Mouse (Mus musculus): ENCODE results near the gene Atf7.

The Atf7 gene

DNA sequence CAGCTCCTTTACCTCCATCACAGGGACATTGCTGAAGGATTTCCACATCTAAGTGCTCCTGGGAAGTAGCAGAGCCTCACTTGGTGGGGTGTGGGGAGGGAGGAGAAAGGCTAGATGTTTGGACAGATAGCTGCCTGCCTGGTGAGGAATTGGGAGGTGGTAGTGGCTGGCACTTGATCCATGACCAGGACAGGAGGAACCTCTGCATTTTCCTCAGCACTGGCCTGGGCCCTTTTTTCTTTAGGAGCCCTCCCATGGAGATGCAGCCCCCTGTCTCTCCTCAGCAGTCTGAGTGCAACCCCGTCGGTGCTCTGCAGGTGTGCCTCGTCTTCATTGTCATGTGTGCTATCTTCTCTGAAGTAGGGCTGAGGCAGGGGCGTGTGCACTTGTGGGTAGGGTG, 103.8 kb downstream of the Atf7 start:
- in situ Hi-C loops (cut with MboI; ENCODE audit: low pct_unique_long_range_greater_than_20kb in 1 of 2, low sequenced_read_pairs in 2 of 2, unreplicated experiment in 1 of 2): no loop called here

DNA sequence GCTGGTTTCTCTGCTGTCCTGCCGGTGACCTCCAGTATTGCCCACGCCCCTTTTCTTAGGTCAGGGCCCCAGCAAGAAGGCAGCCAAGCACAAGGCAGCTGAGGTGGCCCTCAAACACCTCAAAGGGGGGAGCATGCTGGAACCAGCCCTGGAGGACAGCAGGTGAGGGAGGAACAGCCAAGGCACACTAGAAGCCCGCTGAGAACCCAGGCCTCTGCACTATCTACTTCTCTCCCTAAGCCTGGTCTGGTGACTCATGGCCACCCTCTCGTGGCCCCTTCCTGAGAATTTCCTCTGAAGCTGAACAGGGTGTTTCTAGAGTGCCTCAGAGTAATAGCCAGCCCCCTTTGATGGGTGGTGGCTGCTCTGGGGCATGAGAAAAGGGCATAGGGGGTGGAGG, 104.8 kb downstream of the Atf7 start:
- in situ Hi-C loops (cut with MboI; ENCODE audit: low pct_unique_long_range_greater_than_20kb in 1 of 2, low sequenced_read_pairs in 2 of 2, unreplicated experiment in 1 of 2): no loop called here

DNA sequence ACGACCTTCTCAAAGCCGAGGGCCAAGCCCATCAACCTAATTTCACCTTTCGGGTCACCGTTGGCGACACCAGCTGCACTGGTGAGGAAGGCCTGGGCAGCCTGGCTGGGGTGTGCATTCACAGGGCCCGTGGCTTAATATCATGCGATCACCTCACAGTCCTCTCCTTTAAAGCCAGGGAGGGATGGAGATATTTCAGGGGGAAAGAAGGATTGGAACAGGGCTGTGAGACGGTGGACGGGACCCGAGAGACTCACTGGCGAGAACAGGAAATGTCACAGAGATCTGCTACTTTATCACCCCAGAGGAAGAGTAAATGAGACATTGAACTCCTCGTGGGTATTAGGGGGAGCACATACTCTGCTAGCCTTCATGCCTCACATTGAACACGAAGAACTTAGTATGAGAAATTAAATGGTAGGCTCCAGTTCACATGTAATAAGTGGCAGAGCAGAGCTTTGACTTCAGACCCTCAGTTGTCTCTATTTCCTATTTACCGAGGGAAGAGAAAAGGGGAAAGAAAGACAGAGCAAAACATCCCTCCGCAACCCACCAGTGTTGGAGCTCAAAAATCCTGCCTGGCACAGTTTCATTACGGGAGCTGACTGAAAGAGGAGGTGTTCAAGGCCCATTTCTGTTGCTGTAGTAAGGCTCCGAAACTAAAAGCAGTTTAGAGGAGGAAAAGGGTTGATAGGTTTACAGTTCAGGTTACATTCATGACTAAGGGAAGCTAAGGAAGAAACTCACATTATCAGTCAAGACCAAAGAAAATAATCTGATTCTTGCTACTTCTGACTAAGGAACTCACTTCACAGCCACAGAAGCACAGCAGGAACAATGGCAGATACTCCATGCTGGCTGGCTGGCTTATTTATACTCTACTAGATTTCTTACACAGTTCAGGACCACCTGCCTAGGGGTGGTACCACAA, 105.8 kb downstream of the Atf7 start:
- in situ Hi-C loops (cut with MboI; ENCODE audit: low pct_unique_long_range_greater_than_20kb in 1 of 2, low sequenced_read_pairs in 2 of 2, unreplicated experiment in 1 of 2): no loop called here

- in situ Hi-C loops (cut with MboI; ENCODE audit: low pct_unique_long_range_greater_than_20kb in 1 of 2, low sequenced_read_pairs in 2 of 2, unreplicated experiment in 1 of 2): no loop called here
Measured at GRCm38 (mm10) chr15:102518859-102519201, 106.4 kb downstream of the Atf7 start.

DNA sequence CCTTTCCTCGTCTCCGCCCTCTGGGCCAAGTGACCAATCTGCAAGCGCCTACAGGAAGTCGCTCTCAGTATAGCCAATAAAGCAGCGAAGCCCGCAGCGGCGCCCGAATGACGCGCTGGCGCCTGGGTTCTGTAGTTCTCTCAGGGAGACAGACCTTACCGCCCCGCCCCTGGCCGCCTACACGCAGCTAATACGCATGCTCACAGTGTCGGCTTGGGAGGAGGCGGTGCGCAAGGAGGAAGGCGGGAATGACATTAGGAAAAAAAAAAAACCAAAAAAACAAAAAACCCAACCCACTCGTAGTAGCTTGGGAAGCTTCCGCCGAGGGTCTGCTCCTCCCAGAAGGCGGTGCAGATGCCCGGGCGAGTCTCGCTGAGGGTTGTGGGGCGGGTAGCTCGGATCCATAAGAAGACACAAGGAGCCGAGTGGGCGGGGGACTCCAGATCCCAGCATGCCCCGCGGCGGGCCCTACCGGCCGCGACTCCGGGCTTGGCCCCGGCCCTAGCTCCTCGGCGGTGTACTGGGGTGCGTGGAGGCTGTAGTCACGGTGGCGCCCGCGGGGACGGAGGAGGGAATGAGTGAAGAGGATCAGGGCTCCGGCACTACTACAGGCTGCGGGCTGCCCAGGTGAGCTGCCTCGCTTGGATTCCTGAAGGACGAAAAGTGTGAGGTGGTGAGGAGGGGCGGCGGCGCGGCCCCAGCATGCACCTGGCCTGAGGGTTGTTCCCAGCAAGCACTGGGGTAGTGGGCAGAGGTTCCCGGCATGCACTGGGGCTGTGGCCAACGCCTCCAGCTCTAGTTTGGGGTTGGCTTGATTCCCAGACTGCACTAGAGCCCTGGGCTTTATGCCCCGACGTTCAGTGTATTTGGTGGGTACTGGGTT, 107.0 kb downstream of the Atf7 start, which contains the start of gene Tarbp2:
TSS of gene Tarbp2 (plus strand) at position 217 of the 883 bp plus-strand sequence.
- in situ Hi-C loops (cut with MboI; ENCODE audit: low pct_unique_long_range_greater_than_20kb in 1 of 2, low sequenced_read_pairs in 2 of 2, unreplicated experiment in 1 of 2): no loop called here

DNA sequence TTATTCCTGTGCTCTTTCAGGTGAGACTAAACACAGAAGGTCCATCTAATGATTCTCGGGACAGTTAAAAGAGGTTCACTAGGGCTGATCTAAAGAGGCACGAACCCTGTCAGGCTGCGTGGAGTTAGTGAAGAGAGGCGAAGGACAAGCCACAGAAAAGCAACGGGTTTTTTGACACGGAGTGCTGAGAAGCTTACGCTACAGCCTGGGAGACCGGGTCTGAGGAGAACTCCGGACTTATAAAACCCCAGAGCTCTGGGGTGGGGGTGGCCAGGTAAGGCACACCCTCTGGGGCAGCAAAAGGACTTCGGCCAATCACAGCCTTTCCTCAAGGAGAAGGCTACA, 107.7 kb downstream of the Atf7 start:
- in situ Hi-C loops (cut with MboI; ENCODE audit: low pct_unique_long_range_greater_than_20kb in 1 of 2, low sequenced_read_pairs in 2 of 2, unreplicated experiment in 1 of 2): no loop called here

DNA sequence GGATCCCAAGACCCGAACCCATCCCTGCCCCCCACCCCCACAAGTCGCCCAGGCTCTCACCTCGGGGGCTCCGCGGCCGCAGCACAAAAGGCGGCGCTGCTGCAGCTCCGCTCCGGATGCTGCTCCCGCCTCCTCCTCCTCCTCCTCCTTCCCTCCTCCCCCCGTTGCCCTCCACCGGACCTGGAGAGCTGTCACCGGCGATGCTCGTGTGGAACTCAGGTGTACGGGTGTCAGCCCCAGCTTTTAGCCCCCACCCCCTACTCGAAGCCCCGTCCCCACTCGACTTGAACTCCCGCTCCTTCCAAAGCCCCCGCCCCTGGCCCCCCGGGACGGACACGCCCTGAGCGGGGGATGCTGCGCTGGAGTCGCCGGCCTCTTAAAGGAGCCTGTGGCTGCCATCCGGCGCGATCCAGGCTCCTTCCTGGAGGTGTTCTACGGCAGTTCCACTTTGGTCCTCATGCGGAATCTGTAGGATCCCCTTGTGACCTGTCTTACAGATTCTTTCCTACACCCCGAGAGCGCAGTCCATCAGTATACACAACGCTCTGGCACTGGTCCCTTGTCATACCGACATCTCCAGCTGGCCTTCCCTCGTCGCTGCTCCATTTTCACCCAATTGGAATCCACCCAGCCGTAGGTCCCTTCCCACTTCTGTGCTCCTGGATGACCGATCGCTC, 108.4 kb downstream of the Atf7 start, which contains the start of gene Map3k12:
TSS of gene Map3k12 (minus strand) at position 337 of the 677 bp plus-strand sequence.
- in situ Hi-C loops (cut with MboI; ENCODE audit: low pct_unique_long_range_greater_than_20kb in 1 of 2, low sequenced_read_pairs in 2 of 2, unreplicated experiment in 1 of 2): no loop called here

- in situ Hi-C loops (cut with MboI; ENCODE audit: low pct_unique_long_range_greater_than_20kb in 1 of 2, low sequenced_read_pairs in 2 of 2, unreplicated experiment in 1 of 2): no loop called here
Measured at GRCm38 (mm10) chr15:102516293-102516692, 109.0 kb downstream of the Atf7 start.

GRCm38 (mm10) chr15:102515791-102516190, 109.5 kb downstream of the Atf7 start:
- in situ Hi-C loops (cut with MboI; ENCODE audit: low pct_unique_long_range_greater_than_20kb in 1 of 2, low sequenced_read_pairs in 2 of 2, unreplicated experiment in 1 of 2): no loop called here

GRCm38 (mm10) chr15:102515261-102515660, 110.0 kb downstream of the Atf7 start:
- in situ Hi-C loops (cut with MboI; ENCODE audit: low pct_unique_long_range_greater_than_20kb in 1 of 2, low sequenced_read_pairs in 2 of 2, unreplicated experiment in 1 of 2): no loop called here

- in situ Hi-C loops (cut with MboI; ENCODE audit: low pct_unique_long_range_greater_than_20kb in 1 of 2, low sequenced_read_pairs in 2 of 2, unreplicated experiment in 1 of 2): no loop called here
Measured at GRCm38 (mm10) chr15:102513004-102513403, 112.3 kb downstream of the Atf7 start.

- in situ Hi-C loops (cut with MboI; ENCODE audit: low pct_unique_long_range_greater_than_20kb in 1 of 2, low sequenced_read_pairs in 2 of 2, unreplicated experiment in 1 of 2): no loop called here
Measured at GRCm38 (mm10) chr15:102512471-102512870, 112.8 kb downstream of the Atf7 start.

DNA sequence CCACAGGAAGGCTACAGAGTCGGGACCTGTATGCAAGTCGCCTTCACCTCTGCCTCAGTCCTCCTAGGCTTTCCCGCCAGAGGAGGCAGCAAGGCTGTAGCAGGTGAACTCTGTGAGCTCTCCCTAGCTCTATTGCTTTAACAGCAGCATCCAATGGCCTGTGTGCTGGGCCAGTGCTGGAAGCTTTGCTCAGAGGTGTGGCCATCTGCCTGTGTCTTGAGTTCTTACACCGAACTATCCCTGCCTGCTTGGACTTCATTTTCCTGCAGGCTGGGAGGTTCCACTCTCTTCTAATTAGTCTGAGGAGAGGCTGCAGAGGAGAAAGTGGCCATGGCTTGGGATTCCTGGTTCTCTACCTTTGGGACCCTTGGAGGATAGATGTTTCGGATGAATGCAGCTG, 113.3 kb downstream of the Atf7 start:
- in situ Hi-C loops (cut with MboI; ENCODE audit: low pct_unique_long_range_greater_than_20kb in 1 of 2, low sequenced_read_pairs in 2 of 2, unreplicated experiment in 1 of 2): no loop called here

GRCm38 (mm10) chr15:102511285-102511833, 113.9 kb downstream of the Atf7 start:
- in situ Hi-C loops (cut with MboI; ENCODE audit: low pct_unique_long_range_greater_than_20kb in 1 of 2, low sequenced_read_pairs in 2 of 2, unreplicated experiment in 1 of 2): no loop called here

DNA sequence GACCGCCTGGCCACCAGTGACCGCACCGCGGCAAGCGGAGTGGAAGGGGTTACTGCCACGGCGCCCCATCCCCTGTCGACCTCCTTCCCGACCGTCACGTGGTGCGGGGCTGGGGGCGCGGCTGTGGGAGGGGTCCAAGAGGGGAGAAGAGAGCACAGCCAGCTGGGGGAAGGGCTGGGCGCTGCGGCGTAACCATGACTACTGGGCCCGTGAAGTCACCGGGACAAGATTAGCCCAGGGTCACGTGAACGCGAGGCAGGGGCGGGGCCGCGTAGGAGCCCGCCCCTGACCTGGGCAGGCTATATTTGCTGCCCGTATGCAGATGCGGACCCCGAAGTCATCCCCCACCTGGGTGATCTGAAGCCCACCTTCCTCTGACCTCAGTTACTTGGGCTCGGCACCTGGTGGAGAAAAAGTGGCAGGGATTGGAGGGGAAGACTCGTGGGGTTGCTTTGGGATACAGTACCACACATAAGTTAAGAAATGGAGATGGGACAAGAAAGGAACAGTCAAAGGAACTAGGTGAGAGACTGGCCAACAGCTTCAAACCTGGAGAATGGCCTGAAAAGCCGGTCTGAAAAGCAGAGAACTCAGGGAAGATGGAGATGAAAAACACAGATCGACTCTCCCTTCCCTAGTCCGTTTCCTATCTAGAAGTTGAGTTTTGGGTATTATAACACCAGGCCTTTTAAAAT, 114.5 kb downstream of the Atf7 start:
- in situ Hi-C loops (cut with MboI; ENCODE audit: low pct_unique_long_range_greater_than_20kb in 1 of 2, low sequenced_read_pairs in 2 of 2, unreplicated experiment in 1 of 2): no loop called here

GRCm38 (mm10) chr15:102510110-102510509, 115.2 kb downstream of the Atf7 start:
- in situ Hi-C loops (cut with MboI; ENCODE audit: low pct_unique_long_range_greater_than_20kb in 1 of 2, low sequenced_read_pairs in 2 of 2, unreplicated experiment in 1 of 2): no loop called here

DNA sequence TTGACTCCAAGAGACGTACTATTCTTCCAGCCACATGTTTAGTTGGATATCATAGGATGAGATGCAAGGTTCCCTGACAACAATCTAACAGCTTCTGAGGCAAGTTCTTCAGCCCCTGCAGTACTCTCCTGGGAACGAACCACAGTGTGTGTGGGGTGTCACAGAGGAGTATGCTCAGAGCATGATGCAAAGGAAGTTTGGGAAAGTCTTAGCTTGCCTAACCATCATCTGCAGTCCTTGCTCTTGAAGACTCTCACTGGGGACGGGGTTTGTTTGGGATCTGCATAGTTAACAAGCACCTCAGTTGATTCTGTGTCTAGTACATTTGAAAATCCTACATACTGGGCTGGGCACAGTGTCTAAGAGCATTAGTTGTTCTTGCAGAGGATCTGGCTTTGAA, 116.9 kb downstream of the Atf7 start:
- in situ Hi-C loops (cut with MboI; ENCODE audit: low pct_unique_long_range_greater_than_20kb in 1 of 2, low sequenced_read_pairs in 2 of 2, unreplicated experiment in 1 of 2): loop anchor here in 1 of 2 experiments (10.0 kb wide), 1 partner anchor 424 kb away; no protein-coding TSS in a partner anchor

GRCm38 (mm10) chr15:102507561-102507960, 117.7 kb downstream of the Atf7 start:
- in situ Hi-C loops (cut with MboI; ENCODE audit: low pct_unique_long_range_greater_than_20kb in 1 of 2, low sequenced_read_pairs in 2 of 2, unreplicated experiment in 1 of 2): loop anchor here in 1 of 2 experiments (10.0 kb wide), 1 partner anchor 423 kb away; no protein-coding TSS in a partner anchor

Data from mouse embryonic stem cell (cell line).